ENCODE assay signal across 22 mouse cellular contexts in genomic region chr11:62253380-62253779, GRCm38 (mm10). TPM values are rescaled to one million over a fixed set of nuclear protein-coding genes. Genes with fewer than 3 reads are reported as not detected.
A peak's percentile ranks its signal among the peaks of the same experiment; 100 is the strongest.
DNase-seq lines count a peak whose midpoint lies in the region; ATAC-seq and TF ChIP-seq lines count a peak whose summit lies in the region.
"Had no signal": no experiment of that assay in that cellular context is flagged by ENCODE, and none has a peak within 500 bp of the region (broad histone marks: within the 10 kb centered on the region; RNA-seq: fewer than 3 reads in every experiment).

No protein-coding gene starts in this region.

- peak overlapping the region; percentile 62; the same call in 1 of the 2 replicates for H3K27ac ChIP-seq in embryonic facial prominence, embryonic 13.5 days
- no peak overlapping the region for H3K27ac ChIP-seq in stomach, postnatal 0 days (replicated peaks)
- H3K27ac ChIP-seq in forebrain, embryonic 16.5 days (ENCODE audit: low read length): no peak overlapping the region
- no peak overlapping the region for H3K27ac ChIP-seq in neural tube, embryonic 15.5 days (replicated peaks)
- H3K27ac ChIP-seq: heart, adult 2 months; heart, embryonic 15.5 days; hindbrain, embryonic 13.5 days; hindbrain, postnatal 0 days had no signal

- 56% methylated on average over 5 of the region's 5 CpGs for WGBS in embryonic facial prominence, embryonic 13.5 days
- whole genome bisulfite sequencing in stomach, postnatal 0 days: 58% methylated on average over 5 of the region's 5 CpGs
- 68% methylated on average over 5 of the region's 5 CpGs for WGBS in forebrain, embryonic 16.5 days
- 73% methylated on average over 5 of the region's 5 CpGs for WGBS in neural tube, embryonic 15.5 days

- no peak for ATAC-seq in megakaryocyte, adult 5-6 weeks (ENCODE audit: poor library complexity, severe bottlenecking)
- ATAC-seq in embryonic facial prominence, embryonic 13.5 days (ENCODE audit: insufficient number of reproducible peaks, insufficient read depth, low FRiP score, low TSS enrichment, low read depth): no peak
- ATAC-seq in stomach, postnatal 0 days (ENCODE audit: low FRiP score, low TSS enrichment): no peak
- no peak for ATAC-seq in forebrain, embryonic 16.5 days
- no peak for ATAC-seq in neural tube, embryonic 15.5 days (ENCODE audit: low FRiP score)
- ATAC-seq: CD4-positive, CD25-positive, alpha-beta regulatory T cell, adult 4 months; forebrain, postnatal 0 days; hindbrain, postnatal 0 days had no signal

- H3K27me3 ChIP-seq in megakaryocyte, embryonic 14.5 days (replicated peaks): no peaks in the 10 kb centered on the region
- H3K27me3 ChIP-seq in embryonic facial prominence, embryonic 13.5 days: 0 out of 2 replicates have a peak, but pooled peaks cover 3% of the 10 kb centered on the region
- H3K27me3 ChIP-seq in stomach, postnatal 0 days (ENCODE audit: control insufficient read depth, insufficient read depth, low read length): no peaks in the 10 kb centered on the region
- peaks cover 12% of the 10 kb centered on the region for H3K27me3 ChIP-seq in forebrain, embryonic 16.5 days (replicated peaks; ENCODE audit: control insufficient read depth, insufficient read depth, low read length)
- H3K27me3 ChIP-seq in neural tube, embryonic 15.5 days (replicated peaks): peaks cover 23% of the 10 kb centered on the region

- peaks cover 98% of the 10 kb centered on the region for H3K4me1 ChIP-seq in megakaryocyte, embryonic 14.5 days
- peaks cover 47% of the 10 kb centered on the region for H3K4me1 ChIP-seq in embryonic facial prominence, embryonic 13.5 days
- no peaks in the 10 kb centered on the region for H3K4me1 ChIP-seq in stomach, postnatal 0 days (replicated peaks; ENCODE audit: control insufficient read depth, insufficient read depth)
- H3K4me1 ChIP-seq in forebrain, embryonic 16.5 days (replicated peaks; ENCODE audit: control insufficient read depth, insufficient read depth, low read length): peaks cover 12% of the 10 kb centered on the region
- peaks cover 16% of the 10 kb centered on the region for H3K4me1 ChIP-seq in neural tube, embryonic 15.5 days

- no peak overlapping the region for H3K9ac ChIP-seq in embryonic facial prominence, embryonic 13.5 days
- H3K9ac ChIP-seq in stomach, postnatal 0 days (ENCODE audit: low read length): no peak overlapping the region
- H3K9ac ChIP-seq in forebrain, embryonic 16.5 days (replicated peaks; ENCODE audit: low read depth, low read length): no peak overlapping the region
- H3K9ac ChIP-seq in neural tube, embryonic 15.5 days (replicated peaks): no peak overlapping the region
- H3K9ac ChIP-seq: forebrain, postnatal 0 days; heart, embryonic 15.5 days; hindbrain, embryonic 13.5 days had no signal

- TF ChIP-seq CTCF in stomach, postnatal 0 days (IDR thresholded peaks at IDR 0.05; ENCODE audit: low read depth): no peak

- peaks cover 59% of the 10 kb centered on the region for H3K36me3 ChIP-seq in megakaryocyte, embryonic 14.5 days (replicated peaks; ENCODE audit: low read length)
- no peaks in the 10 kb centered on the region for H3K36me3 ChIP-seq in embryonic facial prominence, embryonic 13.5 days
- H3K36me3 ChIP-seq in stomach, postnatal 0 days (ENCODE audit: control insufficient read depth, insufficient read depth, low read length): no peaks in the 10 kb centered on the region
- H3K36me3 ChIP-seq in forebrain, embryonic 16.5 days (ENCODE audit: control insufficient read depth, insufficient read depth): no peaks in the 10 kb centered on the region
- no peaks in the 10 kb centered on the region for H3K36me3 ChIP-seq in neural tube, embryonic 15.5 days
- H3K36me3 ChIP-seq: G1E; heart, embryonic 15.5 days; hindbrain, embryonic 13.5 days had no signal

- DNase-seq in stomach, postnatal 0 days (ENCODE audit: low spot score): peak; percentile 41
- no peak for DNase-seq in ovary, postnatal 10 days (ENCODE audit: low spot score)
- DNase-seq: adrenal gland, postnatal 14 days; B cell, adult 2 months; cerebellum, adult 18-20 months; cerebellum, adult 9-11 months; cerebellum, postnatal 36 days; forebrain, postnatal 0 days; gastrocnemius, postnatal 14 days; heart, adult 2 months; heart, postnatal 14 days had no signal

- H3K4me3 ChIP-seq in megakaryocyte, embryonic 14.5 days (replicated peaks): peak overlapping the region; percentile 38
- H3K4me3 ChIP-seq in embryonic facial prominence, embryonic 13.5 days: no peak overlapping the region
- H3K4me3 ChIP-seq in stomach, postnatal 0 days (ENCODE audit: low read depth, low read length): no peak overlapping the region
- no peak overlapping the region for H3K4me3 ChIP-seq in forebrain, embryonic 16.5 days (replicated peaks; ENCODE audit: low read length)
- H3K4me3 ChIP-seq in neural tube, embryonic 15.5 days (replicated peaks): no peak overlapping the region
- H3K4me3 ChIP-seq: heart, adult 2 months; heart, embryonic 15.5 days; hindbrain, embryonic 13.5 days had no signal

- H3K4me2 ChIP-seq in embryonic facial prominence, embryonic 13.5 days: no peak overlapping the region
- H3K4me2 ChIP-seq in stomach, postnatal 0 days (replicated peaks; ENCODE audit: low read depth): no peak overlapping the region
- H3K4me2 ChIP-seq in forebrain, embryonic 16.5 days (ENCODE audit: low read length): no peak overlapping the region
- no peak overlapping the region for H3K4me2 ChIP-seq in neural tube, embryonic 15.5 days
- H3K4me2 ChIP-seq: heart, embryonic 11.5 days; heart, embryonic 15.5 days; hindbrain, embryonic 13.5 days had no signal

- no peak for TF ChIP-seq EP300 in stomach, postnatal 0 days (optimal IDR thresholded peaks at IDR 0.05)

- no peaks in the 10 kb centered on the region for H3K9me3 ChIP-seq in megakaryocyte, embryonic 14.5 days
- no peaks in the 10 kb centered on the region for H3K9me3 ChIP-seq in embryonic facial prominence, embryonic 13.5 days
- no peaks in the 10 kb centered on the region for H3K9me3 ChIP-seq in stomach, postnatal 0 days (ENCODE audit: control insufficient read depth, low read length)
- no peaks in the 10 kb centered on the region for H3K9me3 ChIP-seq in forebrain, embryonic 16.5 days (ENCODE audit: control insufficient read depth, low read length)
- H3K9me3 ChIP-seq in neural tube, embryonic 15.5 days (replicated peaks): no peaks in the 10 kb centered on the region
- H3K9me3 ChIP-seq: G1E; heart, embryonic 15.5 days; hindbrain, embryonic 13.5 days had no signal

RNA-seq across cellular contexts. Expression of gene Adora2b, which starts 4.6 kb away (rescaled TPM):
- polyA plus RNA-seq in megakaryocyte, embryonic 14.5 days (2012; ENCODE audit: insufficient read depth, low replicate concordance): 4.6 and 10.6 TPM in 2 replicates
- total RNA-seq in megakaryocyte, adult 5-6 weeks (2015): 18.2 and 23.1 TPM in 2 replicates
- total RNA-seq in megakaryocyte, adult 5-6 weeks (2017): 16.7 and 17.1 TPM in 2 replicates
- polyA plus RNA-seq in embryonic facial prominence, embryonic 13.5 days (2015; fragmentation: Nextera tagmentation; extraction: Ambion mirVana): 14.3 and 17.2 TPM in 2 replicates
- polyA plus RNA-seq in stomach, postnatal 0 days (2015; fragmentation: Nextera tagmentation; extraction: Ambion mirVana): 4.2 and 4.3 TPM in 2 replicates
- 2.4 and 3.0 TPM in 2 replicates for polyA plus RNA-seq in forebrain, embryonic 16.5 days (2015; fragmentation: Nextera tagmentation; extraction: Ambion mirVana)
- polyA plus RNA-seq in neural tube, embryonic 15.5 days (2015; fragmentation: Nextera tagmentation; extraction: Ambion mirVana): 7.1 and 7.5 TPM in 2 replicates
- polyA plus RNA-seq: CD4-positive, CD25-positive, alpha-beta regulatory T cell, adult 4 months had no signal

RNA-seq across cellular contexts. Expression of gene Zswim7, which starts 27.8 kb away (rescaled TPM):
- 11.6 TPM in 1 of 2 replicates, not detected in the other for polyA plus RNA-seq in megakaryocyte, embryonic 14.5 days (2012; ENCODE audit: insufficient read depth, low replicate concordance)
- total RNA-seq in megakaryocyte, adult 5-6 weeks (2015): 10.0 and 10.2 TPM in 2 replicates
- total RNA-seq in megakaryocyte, adult 5-6 weeks (2017): 1.0 and 3.9 TPM in 2 replicates
- polyA plus RNA-seq in embryonic facial prominence, embryonic 13.5 days (2015; fragmentation: Nextera tagmentation; extraction: Ambion mirVana): 27.0 and 29.9 TPM in 2 replicates
- 23.4 and 25.1 TPM in 2 replicates for polyA plus RNA-seq in stomach, postnatal 0 days (2015; fragmentation: Nextera tagmentation; extraction: Ambion mirVana)
- polyA plus RNA-seq in forebrain, embryonic 16.5 days (2015; fragmentation: Nextera tagmentation; extraction: Ambion mirVana): 10.9 and 11.2 TPM in 2 replicates
- polyA plus RNA-seq in neural tube, embryonic 15.5 days (2015; fragmentation: Nextera tagmentation; extraction: Ambion mirVana): 17.3 and 19.4 TPM in 2 replicates

RNA-seq across cellular contexts. Expression of gene Ttc19, which starts 27.9 kb away (rescaled TPM):
- polyA plus RNA-seq in megakaryocyte, embryonic 14.5 days (2012; ENCODE audit: insufficient read depth, low replicate concordance): 1.8 and 2.7 TPM in 2 replicates
- 7.4 and 10.8 TPM in 2 replicates for total RNA-seq in megakaryocyte, adult 5-6 weeks (2015)
- total RNA-seq in megakaryocyte, adult 5-6 weeks (2017): 8.6 and 15.7 TPM in 2 replicates
- polyA plus RNA-seq in embryonic facial prominence, embryonic 13.5 days (2015; fragmentation: Nextera tagmentation; extraction: Ambion mirVana): 29.1 and 30.3 TPM in 2 replicates
- 12.2 and 12.7 TPM in 2 replicates for polyA plus RNA-seq in stomach, postnatal 0 days (2015; fragmentation: Nextera tagmentation; extraction: Ambion mirVana)
- 30.8 and 39.3 TPM in 2 replicates for polyA plus RNA-seq in forebrain, embryonic 16.5 days (2015; fragmentation: Nextera tagmentation; extraction: Ambion mirVana)
- polyA plus RNA-seq in neural tube, embryonic 15.5 days (2015; fragmentation: Nextera tagmentation; extraction: Ambion mirVana): 43.8 and 50.6 TPM in 2 replicates
